Comparison of ENCODE assay signal across 11 mouse cellular contexts in genomic region chr2:31758966-31759365, GRCm38 (mm10). TPM values are rescaled to one million over a fixed set of nuclear protein-coding genes. Genes with fewer than 3 reads are reported as not detected.
DNase-seq lines count a peak whose midpoint lies in the region; ATAC-seq lines count a peak whose summit lies in the region.
"Had no signal": no experiment of that assay in that cellular context is flagged by ENCODE, and none has a peak within 500 bp of the region (broad histone marks: within the 10 kb centered on the region; RNA-seq: fewer than 3 reads in every experiment).

No protein-coding gene starts in this region.

- 83% methylated on average over 5 of the region's 5 CpGs for WGBS in heart, embryonic 14.5 days
- 88% methylated on average over 5 of the region's 5 CpGs for WGBS in hindbrain, embryonic 15.5 days
- 90% methylated on average over 5 of the region's 5 CpGs for WGBS in midbrain, embryonic 14.5 days

- ATAC-seq in heart, embryonic 14.5 days (ENCODE audit: insufficient number of reproducible peaks, insufficient read depth, low FRiP score, low read depth), result no peak
- ATAC-seq in hindbrain, embryonic 15.5 days (ENCODE audit: low FRiP score, low read depth), result no peak
- ATAC-seq in midbrain, embryonic 14.5 days (ENCODE audit: low FRiP score, low TSS enrichment), result no peak

- H3K27me3 ChIP-seq in heart, embryonic 14.5 days (ENCODE audit: control insufficient read depth, insufficient read depth, low read length), result no peaks in the 10 kb centered on the region
- no peaks in the 10 kb centered on the region for H3K27me3 ChIP-seq in hindbrain, embryonic 15.5 days
- H3K27me3 ChIP-seq in midbrain, embryonic 14.5 days (ENCODE audit: control insufficient read depth, insufficient read depth, low read length), result no peaks in the 10 kb centered on the region

- H3K4me3 ChIP-seq in heart, embryonic 14.5 days (ENCODE audit: control insufficient read depth in 1 of 2, insufficient read depth in 1 of 2, low read depth in 1 of 2, low read length in 2 of 2), result peak overlapping the region in 1 of 2 experiments; percentile 78; a peak in 2 of 4 replicates
- H3K4me3 ChIP-seq in brown adipose tissue, adult 24 weeks (ENCODE audit: insufficient read depth, low read depth, low read length), result peak overlapping the region; percentile 66; the same call in 1 of the 2 replicates
- no peak overlapping the region for H3K4me3 ChIP-seq in hindbrain, embryonic 15.5 days
- H3K4me3 ChIP-seq in midbrain, embryonic 14.5 days (replicated peaks; ENCODE audit: low read depth, low read length), result peak overlapping the region; percentile 63

- peak overlapping the region; percentile 99 for H3K9ac ChIP-seq in heart, embryonic 14.5 days (ENCODE audit: low read length)
- H3K9ac ChIP-seq in hindbrain, embryonic 15.5 days, result no peak overlapping the region
- no peak overlapping the region for H3K9ac ChIP-seq in midbrain, embryonic 14.5 days (replicated peaks; ENCODE audit: low read length)

- no peaks in the 10 kb centered on the region for H3K36me3 ChIP-seq in heart, embryonic 14.5 days (ENCODE audit: control insufficient read depth, insufficient read depth, low read length)
- no peaks in the 10 kb centered on the region for H3K36me3 ChIP-seq in hindbrain, embryonic 15.5 days
- no peaks in the 10 kb centered on the region for H3K36me3 ChIP-seq in midbrain, embryonic 14.5 days (ENCODE audit: control insufficient read depth, insufficient read depth, low read length)

- no peak for DNase-seq in heart, postnatal 36 days
- DNase-seq in midbrain, embryonic 14.5 days, result no peak
- no peak for DNase-seq in adrenal gland, postnatal 4 days (ENCODE audit: low spot score in 2 of 2)
- DNase-seq in adrenal gland, postnatal 36 days, result no peak
- DNase-seq in spleen, adult 12 weeks (ENCODE audit: low spot score), result no peak

- peaks cover 2% of the 10 kb centered on the region for H3K9me3 ChIP-seq in heart, embryonic 14.5 days (ENCODE audit: control insufficient read depth, low read length)
- H3K9me3 ChIP-seq in hindbrain, embryonic 15.5 days, result 0 out of 2 replicates have a peak, but pooled peaks cover 2% of the 10 kb centered on the region
- no peaks in the 10 kb centered on the region for H3K9me3 ChIP-seq in midbrain, embryonic 14.5 days (ENCODE audit: control insufficient read depth, low read length)
- H3K9me3 ChIP-seq: G1E had no signal

- intact Hi-C loops in heart, postnatal 36 days (cut with DNase I), result no loop called here

- peak overlapping the region; percentile 98 for H3K4me2 ChIP-seq in heart, embryonic 14.5 days (ENCODE audit: low read length)
- H3K4me2 ChIP-seq in hindbrain, embryonic 15.5 days, result peak overlapping the region; percentile 76
- H3K4me2 ChIP-seq in midbrain, embryonic 14.5 days (ENCODE audit: low read length), result peak overlapping the region; percentile 83

- peak overlapping the region in 1 of 2 experiments; percentile 96; a peak in 2 of 4 replicates for H3K27ac ChIP-seq in heart, embryonic 14.5 days (replicated peaks in 1 of 2; ENCODE audit: control insufficient read depth in 1 of 2, insufficient read depth in 1 of 2, low read depth in 2 of 2, low read length in 2 of 2)
- H3K27ac ChIP-seq in brown adipose tissue, adult 24 weeks (replicated peaks; ENCODE audit: low read depth, low read length), result peak overlapping the region; percentile 72
- no peak overlapping the region for H3K27ac ChIP-seq in hindbrain, embryonic 15.5 days (replicated peaks)
- H3K27ac ChIP-seq in midbrain, embryonic 14.5 days (replicated peaks; ENCODE audit: low read depth, low read length), result no peak overlapping the region

- H3K4me1 ChIP-seq in heart, embryonic 14.5 days (ENCODE audit: control insufficient read depth in 2 of 2, insufficient read depth in 2 of 2, low read length in 2 of 2), result peaks cover 25 to 54% of the 10 kb centered on the region in 2 experiments
- peaks cover 31% of the 10 kb centered on the region for H3K4me1 ChIP-seq in brown adipose tissue, adult 24 weeks (ENCODE audit: control insufficient read depth, insufficient read depth, insufficient read length, low read length)
- H3K4me1 ChIP-seq in hindbrain, embryonic 15.5 days (replicated peaks), result peaks cover 49% of the 10 kb centered on the region
- H3K4me1 ChIP-seq in midbrain, embryonic 14.5 days (ENCODE audit: control insufficient read depth, insufficient read depth, low read length), result peaks cover 43% of the 10 kb centered on the region

RNA-seq across cellular contexts. Expression of gene Qrfp, which starts 51.4 kb away (rescaled TPM):
- 0.08 TPM in 1 of 2 replicates, not detected in the other for polyA plus RNA-seq in heart, embryonic 14.5 days (2014; fragmentation: Nextera tagmentation; extraction: Ambion mirVana)
- total RNA-seq in heart, postnatal 36 days (2021), result not detected
- not detected in 2 replicates for polyA plus RNA-seq in brown adipose tissue, adult 24 weeks (2012; ENCODE audit: insufficient read depth, insufficient read length, missing spikeins)
- polyA plus RNA-seq in hindbrain, embryonic 15.5 days (2015; fragmentation: Nextera tagmentation; extraction: Ambion mirVana), result 0.12 TPM in 1 of 2 replicates, not detected in the other
- polyA plus RNA-seq in midbrain, embryonic 14.5 days (2014; fragmentation: Nextera tagmentation; extraction: Ambion mirVana), result 0.13 TPM in 1 of 2 replicates, not detected in the other
- not detected for total RNA-seq in adrenal gland, postnatal 4 days (2021)
- total RNA-seq in adrenal gland, postnatal 36 days (2021), result not detected
- total RNA-seq: hematopoietic stem cell, adult 5-6 weeks; megakaryocyte-erythroid progenitor cell, adult 5-6 weeks had no signal
- polyA plus RNA-seq: G1E had no signal
